Mouse (Mus musculus) kidney, postnatal 10 days (tissue): ENCODE data around the gene Chpf.

Source experiments
- DNase-seq: peaks from one replicate; pipeline ENCODE4 v3.0.0; 2021; ENCODE audit warnings: mixed read lengths

Chpf gene

DNA sequence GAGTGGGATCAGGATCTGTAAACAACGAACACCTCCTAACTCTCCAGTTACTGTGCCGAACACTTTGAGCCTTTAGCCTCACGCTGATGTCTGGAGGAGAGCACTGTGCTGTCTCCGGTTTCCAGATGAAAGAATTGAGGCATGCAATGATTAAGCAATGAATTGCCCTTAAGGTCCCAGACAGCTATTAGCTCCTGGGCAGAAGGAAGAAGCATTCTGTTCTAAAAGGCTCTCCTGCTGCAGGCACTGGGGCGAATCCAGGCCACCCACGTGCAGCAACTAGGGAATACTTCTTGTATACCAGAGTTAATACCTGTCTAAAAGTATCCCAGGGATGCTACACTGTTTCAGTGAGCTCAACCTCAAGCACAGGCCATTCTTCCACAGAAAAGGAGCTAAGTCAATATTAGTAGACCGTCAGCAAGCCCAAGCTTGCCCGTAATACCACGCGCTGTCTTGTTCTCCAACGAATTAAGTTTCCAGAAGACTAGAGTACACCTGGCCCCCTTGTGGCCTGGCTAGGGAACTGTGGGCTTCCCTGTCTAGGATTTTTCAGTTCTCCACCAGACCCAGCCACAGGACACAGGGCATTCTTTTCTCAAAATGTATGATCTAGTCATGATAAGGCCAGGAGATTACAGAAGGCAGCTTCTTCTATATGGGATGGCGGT is 15.9 kb upstream of the Chpf start:
- DNase-seq = peak; percentile 63

DNA sequence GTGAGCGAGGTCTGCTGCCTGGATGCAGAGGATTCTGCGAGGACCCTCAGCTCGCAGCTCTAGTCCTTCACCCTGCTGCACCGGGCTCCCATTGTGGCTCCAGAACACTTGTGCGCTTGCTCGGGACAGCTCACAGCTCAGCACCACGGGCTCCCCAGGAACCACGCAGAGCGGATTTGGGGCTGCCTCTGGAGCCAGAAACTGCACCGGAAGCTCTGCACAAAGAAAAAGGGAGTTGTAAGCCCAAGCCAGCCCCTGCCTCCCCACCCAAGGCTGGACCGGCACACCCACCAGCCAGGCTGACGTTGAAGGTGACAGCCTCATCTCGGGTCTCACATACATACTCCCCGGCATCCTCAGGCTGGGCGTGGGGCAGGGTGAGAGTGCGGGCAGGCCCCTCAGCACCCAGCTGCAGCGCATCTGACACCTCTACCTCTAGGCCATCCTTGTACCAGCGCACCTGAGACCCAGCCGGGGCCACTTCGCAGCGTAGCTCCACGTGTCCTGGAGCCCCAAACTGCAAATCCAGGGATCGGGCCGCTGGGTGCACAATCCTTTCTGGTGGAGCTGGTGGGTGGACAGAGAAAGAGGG is 13.6 kb upstream of the Chpf start:
- peak; percentile 4 for DNase-seq

DNA sequence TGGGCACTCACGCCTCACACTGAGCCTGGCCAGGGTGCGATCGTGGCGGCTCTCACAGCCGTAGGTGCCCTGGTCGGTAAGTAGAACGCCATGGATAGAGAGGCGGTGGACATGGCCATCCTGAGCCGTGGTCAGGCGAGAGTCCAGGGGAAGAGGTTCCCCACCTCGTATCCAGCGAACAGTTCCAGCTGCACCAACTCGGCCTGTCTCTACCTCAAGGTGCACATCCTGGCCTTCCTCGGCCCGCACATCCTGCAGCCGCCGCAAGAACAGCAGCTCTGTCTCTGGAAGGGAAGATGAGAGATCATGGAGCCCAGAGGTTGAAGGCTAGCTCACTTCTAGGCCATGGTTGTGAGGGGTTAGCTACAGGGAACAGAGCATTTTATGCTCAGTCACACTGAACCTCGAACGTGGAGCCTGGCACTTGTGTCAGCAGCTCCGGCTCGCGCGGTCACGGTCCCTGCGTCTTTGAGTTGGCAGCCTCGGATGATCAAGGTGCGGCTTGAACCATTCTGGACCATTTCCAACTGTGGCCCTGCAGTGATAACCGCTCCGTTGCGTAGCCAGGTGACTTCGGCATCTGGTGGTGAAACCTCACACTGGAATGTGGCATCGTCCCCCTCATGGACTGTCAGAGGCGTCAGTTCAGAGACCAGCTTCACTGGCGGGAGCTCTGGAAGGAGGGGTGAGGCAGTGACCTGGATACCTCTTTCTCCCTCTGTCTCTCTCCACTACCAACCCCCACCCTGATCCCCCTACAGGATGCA is 11.9 kb upstream of the Chpf start:
- DNase-seq = peak; percentile 7

DNA sequence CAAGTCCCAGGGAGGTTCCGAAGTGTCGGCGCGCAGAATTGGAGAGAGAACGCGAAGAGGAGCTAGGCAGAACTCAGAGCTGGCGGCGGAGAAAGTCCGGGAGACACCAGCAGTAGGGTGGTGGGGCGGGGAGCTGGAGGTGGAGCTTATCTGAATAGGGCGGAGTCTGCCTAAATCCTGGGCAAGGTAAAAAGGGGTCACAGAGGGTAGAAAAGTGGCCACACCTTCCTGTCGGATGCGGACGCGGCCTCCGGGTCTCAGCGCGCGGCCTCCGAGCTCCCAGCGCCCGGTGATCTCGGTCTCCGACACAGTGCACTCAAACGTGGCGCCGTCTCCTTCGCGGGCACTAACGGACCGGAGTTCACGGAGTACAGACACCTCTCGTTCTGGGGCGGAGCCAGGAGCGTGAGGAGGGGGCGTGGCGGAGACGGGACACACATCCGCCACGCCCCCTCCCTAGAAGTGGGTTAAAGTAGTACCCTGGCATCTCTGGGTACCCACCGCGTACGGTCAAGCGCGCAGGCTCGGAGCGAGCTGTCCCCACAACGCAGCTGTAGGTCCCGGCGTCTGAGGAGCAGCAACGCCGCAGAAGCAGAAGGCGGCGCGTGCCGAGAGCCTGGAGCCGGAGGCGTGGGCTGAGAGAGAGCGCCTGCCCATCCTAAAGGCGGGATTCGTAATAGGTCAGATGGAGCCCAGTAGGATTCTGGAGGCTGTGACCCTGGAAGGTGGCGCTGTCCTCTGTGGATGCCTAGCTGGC is 8.5 kb upstream of the Chpf start:
- DNase-seq = peak; percentile 87

DNA sequence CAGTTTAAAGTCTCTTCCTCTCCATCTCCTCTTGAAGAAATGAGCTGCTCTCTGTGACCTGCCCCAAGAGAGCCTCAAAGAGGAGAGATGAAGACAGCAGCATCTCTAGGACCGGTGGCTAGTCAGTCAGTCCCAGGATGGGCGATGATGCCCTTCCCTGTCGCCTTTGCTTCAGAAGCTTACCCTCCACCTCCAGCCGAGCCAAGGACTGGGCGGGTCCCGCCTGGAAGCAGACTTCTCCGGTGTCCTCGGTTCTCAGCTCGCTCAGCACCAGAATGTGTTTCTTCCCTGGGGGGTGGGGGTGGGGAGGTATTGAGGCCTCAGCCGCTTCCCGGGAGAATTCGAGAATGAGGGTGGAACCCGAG is 7.9 kb upstream of the Chpf start:
- no peak for DNase-seq

DNA sequence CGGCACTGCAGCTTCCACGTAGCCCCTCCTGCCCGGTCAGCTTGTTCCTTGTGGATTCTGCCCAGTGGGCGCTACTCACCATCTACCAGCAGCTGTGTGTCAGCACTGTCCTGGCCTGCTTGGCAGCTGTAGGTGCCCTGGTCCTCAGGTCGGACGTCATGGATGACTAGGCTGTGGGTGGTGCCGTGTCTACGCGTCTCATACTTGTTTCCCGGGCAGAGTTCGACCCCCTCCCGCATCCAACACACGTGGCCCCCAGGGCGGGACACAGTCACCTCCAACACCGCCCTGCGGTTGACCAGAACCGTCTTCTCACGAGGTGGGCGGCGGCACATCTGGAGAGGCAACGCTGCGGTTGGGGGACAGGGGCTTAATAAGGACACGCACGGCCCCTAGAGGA is 7.5 kb upstream of the Chpf start:
- peak; percentile 46 for DNase-seq

DNA sequence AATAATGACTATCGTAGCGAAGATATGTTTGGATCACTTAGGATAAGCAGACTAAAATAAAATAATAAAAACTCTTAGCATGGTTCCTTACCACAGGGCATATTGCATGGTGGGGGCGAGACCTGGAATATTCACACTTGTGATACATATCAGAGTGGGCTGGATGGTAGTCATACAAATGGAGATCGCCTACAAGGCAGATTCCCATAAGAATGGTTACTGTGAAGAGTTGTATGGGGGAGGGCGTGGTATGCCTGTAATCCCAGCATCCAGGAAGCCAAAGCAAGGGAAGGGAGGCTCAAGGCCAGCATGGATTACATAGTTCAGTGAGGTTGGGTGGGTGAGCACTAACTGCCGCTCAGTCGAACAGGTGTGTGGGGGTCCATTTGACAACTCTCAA is 1.6 kb upstream of the Chpf start:
- peak; percentile 7 for DNase-seq

DNA sequence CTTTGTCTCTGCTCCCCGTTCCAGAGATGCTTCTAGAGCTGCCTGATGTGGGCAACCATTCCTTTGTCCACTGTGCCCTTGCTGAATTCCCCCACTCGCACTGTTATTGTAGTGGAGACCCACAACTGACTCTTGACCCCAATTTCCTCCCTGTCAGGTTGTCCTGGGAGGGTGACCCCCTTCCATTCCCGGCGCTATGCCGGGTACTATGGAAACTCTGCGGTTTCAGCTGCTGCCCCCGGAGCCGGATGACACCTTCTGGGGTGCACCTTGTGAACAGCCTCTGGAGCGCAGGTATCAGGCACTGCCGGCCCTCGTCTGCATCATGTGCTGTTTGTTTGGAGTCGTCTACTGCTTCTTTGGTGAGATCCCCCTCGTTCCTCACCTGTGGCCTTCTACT is 929 bp upstream of the Chpf start:
- DNase-seq = peak; percentile 18

DNA sequence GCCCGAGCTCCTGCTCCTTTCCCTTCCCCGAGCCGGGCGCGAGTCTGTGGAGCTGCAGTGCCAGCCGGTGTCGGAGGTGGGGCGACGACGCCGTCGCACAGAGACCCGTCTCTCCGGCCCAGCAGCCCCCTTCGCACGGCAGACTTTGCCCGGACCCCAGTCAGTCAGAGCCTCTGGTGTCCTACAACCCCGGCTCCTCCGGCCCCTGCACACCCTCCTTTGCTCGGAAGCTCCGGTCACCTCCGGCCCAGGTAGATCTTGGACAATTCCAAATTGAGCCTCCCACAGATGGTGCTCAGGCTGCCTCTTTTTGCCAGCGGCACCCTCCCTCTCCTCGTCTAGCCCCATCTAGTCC is 505 bp upstream of the Chpf start:
- no peak for DNase-seq

DNA sequence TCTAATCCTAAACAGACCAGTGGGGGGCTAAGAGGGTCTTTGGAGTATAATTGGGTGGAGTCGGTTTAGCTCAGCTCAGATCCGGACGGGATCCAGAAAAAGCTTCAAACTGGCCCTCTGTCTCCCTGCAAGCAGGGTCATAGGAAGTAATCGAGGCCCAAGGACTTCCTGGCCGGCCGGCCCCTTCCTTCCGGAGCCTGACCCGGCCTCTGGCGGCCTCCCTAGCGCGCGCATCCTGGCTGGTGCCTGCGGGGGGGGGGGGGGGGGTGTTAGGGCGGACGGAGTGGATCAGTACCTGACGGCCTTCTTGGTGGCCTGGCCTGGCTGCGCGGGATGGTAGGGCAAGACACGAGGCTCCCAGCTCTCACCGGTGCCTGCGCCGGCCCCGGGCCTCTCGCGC is 610 bp downstream of the Chpf start:
- DNase-seq = peak; percentile 77

DNA sequence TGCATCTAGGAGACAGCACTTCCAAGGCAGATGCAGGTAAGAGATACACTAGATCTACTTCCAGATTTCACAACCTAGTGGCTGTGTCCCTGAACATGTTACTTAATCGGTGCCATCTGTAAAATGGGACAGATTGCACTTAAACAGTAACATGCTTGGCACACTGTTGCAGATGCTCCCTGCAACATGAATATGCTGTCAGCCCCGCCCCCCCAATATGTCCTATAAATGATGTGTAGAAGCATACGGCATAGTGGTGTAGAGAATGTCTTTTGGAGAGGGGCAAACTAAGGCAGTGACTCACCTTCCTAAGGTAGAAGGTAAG is 1.2 kb downstream of the Chpf start:
- DNase-seq = peak; percentile 11

DNA sequence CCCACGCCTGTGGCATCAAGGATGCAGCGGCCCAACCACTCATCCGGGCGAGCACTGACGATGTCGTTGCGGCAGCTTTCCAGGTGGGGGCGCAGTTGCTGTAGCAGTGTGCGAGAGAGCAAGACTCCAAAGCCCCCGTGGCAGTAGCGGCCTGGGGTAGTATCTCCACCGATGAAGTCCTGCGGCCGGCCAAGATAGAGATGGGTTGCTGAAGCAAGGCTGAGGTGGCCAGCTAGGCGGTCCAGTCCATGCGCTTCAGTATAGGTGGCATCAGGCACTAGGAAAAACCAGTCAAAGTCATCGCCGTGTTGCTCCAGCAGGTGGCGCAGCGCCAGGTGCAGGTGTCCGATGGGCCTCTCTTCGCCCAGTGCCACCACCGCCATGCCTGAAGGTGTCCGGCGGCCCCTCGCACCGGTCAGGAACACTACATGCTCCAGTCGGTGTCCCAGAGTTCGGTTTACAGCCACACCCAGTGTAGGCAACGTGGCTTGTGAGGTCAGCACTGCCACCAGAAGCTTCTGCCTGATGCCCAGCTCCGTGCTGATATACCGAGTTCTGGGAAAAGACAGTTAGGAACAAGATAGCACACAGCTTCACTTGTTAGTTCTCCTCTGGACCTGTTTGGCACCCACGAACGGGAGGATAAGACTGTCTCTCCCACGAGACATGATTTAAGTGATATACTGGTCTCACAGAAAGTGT is 1.7 kb downstream of the Chpf start:
- DNase-seq = peak; percentile 91

DNA sequence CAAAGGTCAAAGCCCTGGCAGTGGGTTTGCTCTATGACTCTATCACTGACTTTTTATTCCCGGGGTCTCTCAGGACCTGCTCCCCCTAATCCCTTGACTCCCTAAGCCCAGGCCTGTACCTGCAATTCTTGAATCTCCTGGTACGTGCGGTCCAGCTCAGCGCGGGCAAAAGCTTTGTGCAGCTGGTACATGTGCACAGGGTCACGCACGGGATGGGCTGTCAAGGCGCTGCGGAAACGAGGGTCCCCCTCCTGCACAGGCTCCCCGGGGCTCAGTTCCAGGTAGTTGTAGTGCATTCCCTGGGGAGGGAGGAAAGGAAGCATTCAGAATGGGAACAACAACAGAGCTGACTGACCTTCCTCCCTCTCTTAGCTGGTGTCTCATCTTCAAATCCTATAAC is 2.7 kb downstream of the Chpf start:
- no peak for DNase-seq

DNA sequence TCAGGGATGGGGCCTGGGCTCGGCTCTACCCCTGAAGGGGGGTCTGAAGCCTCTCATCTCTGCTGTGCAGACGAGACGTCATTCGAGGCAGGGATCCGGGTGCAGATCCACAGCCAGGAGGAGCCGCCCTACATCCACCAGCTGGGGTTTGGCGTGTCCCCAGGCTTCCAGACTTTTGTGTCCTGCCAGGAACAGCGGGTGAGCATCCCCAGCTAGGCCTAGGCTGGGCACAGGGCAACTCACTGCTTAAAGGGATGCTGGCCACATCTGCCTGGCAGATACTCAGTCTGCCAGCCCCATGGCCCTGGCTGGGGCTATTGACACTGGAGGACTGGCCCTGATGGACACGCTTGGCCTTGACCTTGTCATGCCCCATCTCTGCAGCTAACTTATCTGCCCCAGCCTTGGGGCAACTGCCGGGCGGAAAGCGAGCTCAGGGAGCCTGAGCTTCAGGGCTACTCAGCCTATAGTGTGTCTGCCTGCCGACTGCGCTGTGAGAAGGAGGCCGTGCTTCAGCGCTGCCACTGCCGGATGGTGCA is 9.8 kb downstream of the Chpf start:
- DNase-seq = no peak

DNA sequence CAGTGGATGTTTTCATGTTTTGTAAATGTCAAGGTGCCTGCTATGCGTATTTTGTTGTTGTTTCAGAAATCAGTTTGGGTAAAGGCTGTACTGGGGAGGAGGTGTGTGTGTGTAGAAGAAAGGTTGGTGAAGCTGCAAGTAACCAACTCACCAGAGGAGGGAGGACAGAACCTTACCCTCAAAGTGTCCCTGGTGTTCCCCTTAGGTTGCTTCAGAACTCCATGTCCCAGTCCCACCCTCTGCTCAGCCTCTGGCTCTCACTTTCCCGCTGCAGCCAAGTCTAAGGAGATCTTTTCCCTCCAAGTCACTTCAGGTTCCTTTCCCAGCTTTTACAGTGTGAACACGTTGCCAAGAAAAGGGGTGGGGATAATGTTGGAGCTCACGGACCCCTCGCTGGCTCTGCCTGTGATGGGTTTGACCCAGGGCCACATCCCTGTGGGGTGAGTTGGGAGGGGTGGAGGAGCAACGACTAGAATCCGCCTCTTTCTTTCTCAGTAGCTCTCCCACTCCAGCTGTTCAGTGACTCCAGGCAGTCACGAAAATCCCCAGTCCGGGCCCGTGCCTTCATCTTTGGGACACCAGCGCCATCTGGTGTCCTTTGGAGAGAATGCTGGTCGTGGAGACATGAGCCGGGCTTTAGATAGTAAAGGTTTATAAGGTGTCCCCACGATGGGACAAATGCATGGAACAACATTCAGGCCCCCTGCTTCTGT is 11.7 kb downstream of the Chpf start:
- DNase-seq = peak; percentile 89

DNA sequence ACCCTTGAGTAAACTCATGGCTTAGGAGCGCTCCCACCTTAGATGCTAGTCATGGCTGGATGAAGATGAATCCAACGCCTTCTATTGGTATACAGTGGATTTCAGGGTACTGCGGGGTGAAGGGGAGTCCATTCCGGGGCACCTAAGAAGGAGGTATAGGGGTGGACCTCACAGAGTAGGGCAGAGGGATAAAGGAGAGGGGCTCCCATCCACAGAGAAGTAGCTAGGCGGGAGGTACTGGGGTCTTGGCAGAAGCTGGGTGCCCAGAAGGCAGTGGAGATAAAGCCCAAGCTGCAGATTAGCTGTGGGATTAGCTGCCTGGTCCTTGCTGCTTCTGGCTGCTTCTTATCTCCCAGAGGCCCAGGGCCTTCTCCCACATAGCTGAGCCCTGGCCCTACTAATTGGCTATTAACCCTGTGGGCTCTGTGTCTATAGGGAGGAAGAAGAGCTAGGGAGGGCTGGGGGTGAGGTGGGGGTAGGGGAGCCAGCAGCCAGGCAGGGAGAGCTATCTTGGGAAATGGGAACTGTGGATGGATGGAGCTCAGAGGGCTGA is 15.4 kb downstream of the Chpf start:
- DNase-seq = no peak

DNA sequence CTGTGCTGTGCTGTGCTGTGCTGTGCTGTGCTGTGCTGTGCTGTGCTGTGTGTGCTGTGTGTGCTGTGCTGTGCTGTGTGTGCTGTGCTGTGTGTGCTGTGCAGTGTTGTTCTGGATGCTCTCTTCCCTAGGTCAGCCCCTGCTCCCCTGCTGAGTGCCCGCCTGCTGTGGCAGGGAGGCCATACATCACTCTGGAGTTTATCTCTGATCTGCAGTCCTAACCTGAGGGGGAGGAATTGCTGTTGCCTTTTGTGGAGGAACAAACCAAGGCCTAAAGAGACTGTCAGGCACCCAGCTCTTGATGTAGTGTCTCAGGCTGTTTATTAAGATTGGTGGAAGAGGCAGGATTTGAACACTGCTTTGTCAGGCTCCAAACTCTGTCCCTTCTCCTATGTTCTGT is 16.5 kb downstream of the Chpf start:
- DNase-seq = no peak

DNA sequence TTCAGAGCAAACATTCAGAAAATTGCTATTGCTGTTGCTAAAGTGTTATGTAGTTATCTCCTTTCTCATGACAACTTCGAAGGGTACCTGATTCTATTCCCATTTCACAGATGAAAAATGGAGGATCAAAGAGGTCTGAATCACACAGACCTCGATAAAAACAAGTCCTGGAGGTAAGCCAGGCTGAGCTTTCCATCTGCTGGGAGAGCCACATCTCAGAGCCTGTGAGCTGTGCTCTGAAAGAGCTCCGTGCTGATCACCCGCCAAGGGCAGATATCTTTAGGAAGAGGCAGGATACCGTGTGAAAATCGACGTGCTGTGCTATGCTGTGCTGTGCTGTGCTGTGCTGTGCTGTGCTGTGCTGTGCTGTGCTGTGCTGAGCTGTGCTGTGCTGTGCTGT is 18.8 kb downstream of the Chpf start:
- no peak for DNase-seq

DNA sequence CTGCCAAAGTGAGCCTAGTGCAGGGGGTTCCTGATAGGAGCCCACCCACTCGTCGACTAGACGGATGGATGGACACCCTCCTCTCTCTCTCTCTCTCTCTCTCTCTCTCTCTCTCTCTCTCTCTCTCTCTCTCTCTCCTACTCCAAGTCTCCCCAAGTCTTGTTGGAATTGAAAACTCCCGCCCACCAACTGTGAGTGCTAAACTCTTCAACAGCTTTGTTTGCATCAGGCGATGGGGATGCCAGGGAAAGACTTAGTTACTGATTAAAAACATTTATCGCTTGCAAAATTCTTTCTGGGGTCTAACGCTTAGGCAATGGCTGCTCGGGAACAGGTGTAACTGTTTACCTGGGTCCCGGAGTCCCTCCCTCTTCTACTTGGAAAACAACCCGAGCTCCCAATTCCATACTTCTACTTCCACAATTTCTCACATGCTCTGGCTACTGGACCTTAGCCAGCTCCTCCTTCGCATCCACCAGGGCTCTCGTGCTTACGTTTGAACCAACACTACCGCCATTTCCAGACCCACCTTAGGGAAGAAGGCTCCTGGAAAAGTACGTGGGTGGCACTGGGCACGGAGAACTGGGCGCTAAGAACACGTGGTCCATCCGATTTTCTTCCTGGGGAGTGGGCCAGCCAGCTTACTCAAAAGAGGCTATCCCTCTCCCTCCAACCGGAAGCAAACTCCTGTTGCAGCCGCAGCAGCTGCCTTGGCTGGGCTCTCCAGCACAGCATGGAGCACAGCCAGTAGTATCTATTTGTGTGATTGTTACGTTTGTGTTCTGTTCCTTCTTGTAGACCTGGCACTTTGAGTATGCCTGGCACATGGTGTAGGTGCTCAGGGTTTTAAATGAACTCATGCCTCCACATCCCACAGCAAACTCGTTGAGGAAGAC is 20.1 kb downstream of the Chpf start:
- peak; percentile 67 for DNase-seq

DNA sequence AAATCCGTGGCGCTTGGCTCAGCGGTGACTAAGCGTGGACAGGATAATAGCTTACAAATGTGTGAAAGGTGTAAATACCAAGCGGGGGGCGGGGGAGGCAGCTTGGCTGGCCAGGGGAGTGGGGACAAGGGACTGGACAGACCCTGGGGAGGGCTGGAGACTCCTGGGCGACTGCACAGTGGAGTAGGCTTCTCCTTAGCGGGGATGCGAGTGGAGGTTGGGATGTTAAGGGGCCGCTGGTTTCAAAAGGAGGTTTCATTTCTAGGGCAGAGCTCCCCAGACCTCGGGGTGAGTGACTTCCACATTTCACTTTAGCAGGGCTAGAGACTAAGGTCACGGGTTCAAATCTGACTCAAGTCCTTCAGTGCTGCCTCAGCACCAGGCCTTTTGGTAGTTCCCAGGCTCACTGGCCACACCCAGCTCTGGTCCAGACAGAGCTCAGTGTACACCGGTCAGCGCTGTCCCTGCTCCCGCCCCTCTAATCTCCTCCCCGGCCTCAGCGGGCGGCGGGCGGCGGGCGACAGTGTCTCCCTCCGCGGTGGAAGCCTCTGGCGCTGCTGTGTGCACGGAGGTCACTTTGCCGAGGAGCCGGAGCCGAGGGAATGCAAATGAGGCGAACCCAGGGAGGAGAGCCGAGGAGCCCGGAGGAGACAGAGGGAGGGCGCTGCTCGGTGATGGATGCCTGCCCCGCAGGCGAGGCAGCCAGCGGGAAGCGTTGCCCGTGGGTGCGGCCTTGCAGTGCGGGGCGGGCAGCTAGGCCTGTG is 20.9 kb downstream of the Chpf start:
- DNase-seq = peak; percentile 72
